Mouse (Mus musculus) intestine, embryonic 16.5 days (tissue): Measurements from ENCODE around the gene Mvd. TPM values are rescaled to one million over a fixed set of nuclear protein-coding genes. Genes with fewer than 3 reads are reported as not detected.

Experiments
- ATAC-seq: fragments of 200-750 bp; cut with Nextera tagmentation; 2 replicates; pipeline ENCODE4 v1.8.0; 2017; ENCODE audit warnings: moderate TSS enrichment, moderate library complexity
- H3K27ac ChIP-seq: fragments of 300-500 bp; sonication (generic); 2 replicates; pipeline ENCODE4 v1.5.1; 2014; ENCODE audit warnings: mild to moderate bottlenecking, low read length
- H3K27me3 ChIP-seq: fragments of 300-500 bp; sonication (generic); replicated peaks from 2 replicates; pipeline ENCODE4 v1.6.1; 2014; ENCODE audit warnings: low read length, control low read depth, mixed read lengths; ENCODE audit not compliant: control insufficient read depth, insufficient read depth
- H3K36me3 ChIP-seq: fragments of 300-500 bp; sonication (generic); 2 replicates; pipeline ENCODE4 v1.6.1; 2014; ENCODE audit warnings: low read length, control low read depth; ENCODE audit not compliant: control insufficient read depth, insufficient read depth
- H3K4me1 ChIP-seq: fragments of 300-500 bp; sonication (generic); 2 replicates; pipeline ENCODE4 v1.6.1; 2014; ENCODE audit warnings: low read length, control low read depth, mixed read lengths; ENCODE audit not compliant: control insufficient read depth, insufficient read depth
- H3K4me2 ChIP-seq: fragments of 300-500 bp; sonication (generic); 2 replicates; pipeline ENCODE4 v1.6.1; 2014; ENCODE audit warnings: low read depth, low read length, control low read depth
- H3K4me3 ChIP-seq: fragments of 300-500 bp; sonication (generic); 2 replicates; pipeline ENCODE4 v1.5.1; 2014; ENCODE audit warnings: mild to moderate bottlenecking, low read length
- H3K9ac ChIP-seq: fragments of 300-500 bp; sonication (generic); 2 replicates; pipeline ENCODE4 v1.6.1; 2014; ENCODE audit warnings: low read depth, low read length
- H3K9me3 ChIP-seq: fragments of 300-500 bp; sonication (generic); 2 replicates; pipeline ENCODE4 v1.6.1; 2016; ENCODE audit warnings: low read length, control low read depth; ENCODE audit not compliant: control insufficient read depth
- WGBS: fragments of 180-500 bp; shearing (Covaris S2); extraction: QIAGEN DNeasy Blood & Tissue Kit; methylation state at CpG from one replicate; pipeline ENCODE4 v1.1.7; 2014; 5-methylcytosine and 5-hydroxymethylcytosine counted together
- polyA plus RNA-seq: library from polyadenylated mRNA; unstranded; fragments of >200 nt; fragmentation: Nextera tagmentation; extraction: Ambion mirVana; gene quantifications from 2 replicates; pipeline ENCODE4 v1.2.1, GENCODE M21; 2015

Gene Mvd
- polyA plus RNA-seq, 1 experiment from 2014 or later = 80.4 TPM

- Histone ChIP-seq H3K4me3 (peak overlapping the region; percentile 68), H3K4me2 (peak overlapping the region; percentile 91), H3K4me1 (peaks cover 17% of the 10 kb centered on the region), H3K9me3 (no peaks in the 10 kb centered on the region), H3K36me3 (peaks cover 18% of the 10 kb centered on the region; the same call in 1 of the 2 replicates), H3K9ac (peak overlapping the region; percentile 87), H3K27ac (peak overlapping the region; percentile 91), H3K27me3 (no peaks in the 10 kb centered on the region)
- WGBS = 26% methylated on average over 18 of the region's 18 CpGs
- ATAC-seq = peak; percentile 51
These were observed 11.4 kb downstream of the Mvd start for GRCm38 (mm10) chr8:122431694-122432442.

- H3K27ac ChIP-seq = no peak overlapping the region
- 70% methylated on average over 3 of the region's 3 CpGs for WGBS
- peaks cover 17% of the 10 kb centered on the region for H3K4me1 ChIP-seq
- H3K4me3 ChIP-seq = no peak overlapping the region
- H3K36me3 ChIP-seq = peaks cover 12% of the 10 kb centered on the region; the same call in 1 of the 2 replicates
- no peak overlapping the region for H3K9ac ChIP-seq
- no peaks in the 10 kb centered on the region for H3K9me3 ChIP-seq
- ATAC-seq = no peak
- H3K4me2 ChIP-seq = no peak overlapping the region
- no peaks in the 10 kb centered on the region for H3K27me3 ChIP-seq
These were observed 12.6 kb downstream of the Mvd start for GRCm38 (mm10) chr8:122430646-122431045.

- Histone ChIP-seq H3K9me3 (no peaks in the 10 kb centered on the region), H3K9ac (no peak overlapping the region), H3K27ac (no peak overlapping the region), H3K27me3 (no peaks in the 10 kb centered on the region), H3K4me2 (no peak overlapping the region), H3K4me3 (no peak overlapping the region), H3K4me1 (peaks cover 17% of the 10 kb centered on the region), H3K36me3 (peaks cover 12% of the 10 kb centered on the region; the same call in 1 of the 2 replicates)
- 83% methylated on average over 10 of the region's 10 CpGs for WGBS
- ATAC-seq = no peak
These were observed 13.1 kb downstream of the Mvd start for GRCm38 (mm10) chr8:122430058-122430636.

- Histone ChIP-seq H3K27me3 (no peaks in the 10 kb centered on the region), H3K27ac (no peak overlapping the region), H3K4me3 (no peak overlapping the region), H3K36me3 (peaks cover 10% of the 10 kb centered on the region; the same call in 1 of the 2 replicates), H3K9me3 (no peaks in the 10 kb centered on the region), H3K4me1 (peaks cover 16% of the 10 kb centered on the region), H3K9ac (no peak overlapping the region), H3K4me2 (no peak overlapping the region)
- no peak for ATAC-seq
- 89% methylated on average over 9 of the region's 9 CpGs for WGBS
These were observed 15.1 kb downstream of the Mvd start for GRCm38 (mm10) chr8:122428163-122428562.

- no peak overlapping the region for H3K4me3 ChIP-seq
- no peak overlapping the region for H3K4me2 ChIP-seq
- H3K27me3 ChIP-seq = no peaks in the 10 kb centered on the region
- peaks cover 10% of the 10 kb centered on the region; the same call in 1 of the 2 replicates for H3K36me3 ChIP-seq
- H3K9ac ChIP-seq = no peak overlapping the region
- no peak overlapping the region for H3K27ac ChIP-seq
- no peak for ATAC-seq
- WGBS = 89% methylated on average over 7 of the region's 7 CpGs
- peaks cover 11% of the 10 kb centered on the region for H3K4me1 ChIP-seq
- no peaks in the 10 kb centered on the region for H3K9me3 ChIP-seq
These were observed 15.6 kb downstream of the Mvd start for GRCm38 (mm10) chr8:122427607-122428006.

- Histone ChIP-seq H3K9me3 (no peaks in the 10 kb centered on the region), H3K9ac (no peak overlapping the region), H3K4me2 (no peak overlapping the region), H3K4me3 (no peak overlapping the region), H3K4me1 (peaks cover 10% of the 10 kb centered on the region), H3K27me3 (no peaks in the 10 kb centered on the region), H3K27ac (no peak overlapping the region), H3K36me3 (peaks cover 10% of the 10 kb centered on the region; the same call in 1 of the 2 replicates)
- 76% methylated on average over 9 of the region's 9 CpGs for WGBS
- no peak for ATAC-seq
These were observed 17.1 kb downstream of the Mvd start for GRCm38 (mm10) chr8:122426145-122426544.

- Histone ChIP-seq H3K9me3 (no peaks in the 10 kb centered on the region), H3K27me3 (no peaks in the 10 kb centered on the region), H3K36me3 (peaks cover 10% of the 10 kb centered on the region; the same call in 1 of the 2 replicates), H3K9ac (no peak overlapping the region), H3K27ac (no peak overlapping the region), H3K4me2 (no peak overlapping the region), H3K4me1 (peaks cover 9% of the 10 kb centered on the region), H3K4me3 (no peak overlapping the region)
- WGBS = 46% methylated on average over 5 of the region's 5 CpGs
- ATAC-seq = no peak
These were observed 19.6 kb downstream of the Mvd start for GRCm38 (mm10) chr8:122423659-122424058.

GRCm38 (mm10) chr8:122423217-122423616 lies 20.0 kb downstream of the Mvd start:
- no peak overlapping the region for H3K4me3 ChIP-seq
- ATAC-seq = no peak
- no peaks in the 10 kb centered on the region for H3K27me3 ChIP-seq
- whole genome bisulfite sequencing = 84% methylated on average over 24 of the region's 24 CpGs
- no peaks in the 10 kb centered on the region for H3K9me3 ChIP-seq
- peaks cover 10% of the 10 kb centered on the region; the same call in 1 of the 2 replicates for H3K36me3 ChIP-seq
- no peak overlapping the region for H3K27ac ChIP-seq
- H3K4me1 ChIP-seq = peaks cover 9% of the 10 kb centered on the region
- H3K4me2 ChIP-seq = no peak overlapping the region
- no peak overlapping the region for H3K9ac ChIP-seq

GRCm38 (mm10) chr8:122421376-122422070 lies 21.7 kb downstream of the Mvd start, which contains the start of gene Il17c:
Il17c (plus strand) TSS chr8:122422020.
- peaks cover 9% of the 10 kb centered on the region for H3K4me1 ChIP-seq
- H3K9me3 ChIP-seq = no peaks in the 10 kb centered on the region
- peak; percentile 91 for ATAC-seq
- no peak within 1 kb of the TSS for H3K4me2 ChIP-seq
- peak within 1 kb of the TSS; percentile 54; the same call in 1 of the 2 replicates for H3K27ac ChIP-seq
- H3K9ac ChIP-seq = no peak within 1 kb of the TSS
- H3K36me3 ChIP-seq = peaks cover 6% of the 10 kb centered on the region; the same call in 1 of the 2 replicates
- no peaks in the 10 kb centered on the region for H3K27me3 ChIP-seq
- 64% methylated on average over 14 of the region's 14 CpGs for WGBS
- H3K4me3 ChIP-seq = no peak within 1 kb of the TSS
